Comparison of ENCODE assay signal across 26 mouse cellular contexts in the genomic region with DNA sequence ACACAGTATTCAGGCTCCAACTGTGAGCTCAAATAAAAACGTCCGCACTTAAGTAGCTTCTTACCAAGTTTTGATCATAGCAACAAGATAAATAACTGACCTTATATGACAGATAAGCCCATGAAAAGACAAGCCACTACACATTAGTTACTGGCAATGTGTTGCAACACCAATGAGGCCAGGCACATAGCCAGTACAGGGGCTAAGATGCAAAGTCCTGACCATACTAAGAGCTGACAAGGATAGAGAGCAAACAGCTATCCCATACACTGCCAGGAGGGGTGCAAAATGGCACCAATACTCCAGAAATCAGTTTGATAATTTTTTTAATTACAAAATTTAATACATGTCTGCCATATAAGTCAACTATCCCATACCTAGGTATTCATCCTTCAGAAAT.
"Had no signal": no experiment of that assay in that cellular context is flagged by ENCODE, and none has a peak within 500 bp of the region (broad histone marks: within the 10 kb centered on the region; RNA-seq: fewer than 3 reads in every experiment).

No protein-coding gene starts in this region.

- DNase-seq: gastrocnemius, adult 2 months; gastrocnemius, postnatal 10 days; gastrocnemius, postnatal 25 days; heart, adult 18-20 months; heart, postnatal 10 days; heart, postnatal 4 days; kidney, adult 11 months; kidney, adult 2 months; kidney, adult 9 months; kidney, postnatal 14 days; kidney, postnatal 36 days; layer of hippocampus, adult 9-11 months; layer of hippocampus, postnatal 36 days; liver, embryonic 13.5 days had no signal

- H3K4me2 ChIP-seq: heart, embryonic 12.5 days; hindbrain, embryonic 12.5 days; hindbrain, embryonic 14.5 days; kidney, embryonic 15.5 days; limb, embryonic 12.5 days; liver, embryonic 13.5 days; liver, embryonic 15.5 days had no signal

- H3K4me1 ChIP-seq: liver, embryonic 13.5 days; liver, embryonic 15.5 days had no signal

- H3K27me3 ChIP-seq: heart, embryonic 12.5 days; hindbrain, embryonic 12.5 days; kidney, embryonic 15.5 days; liver, embryonic 13.5 days; liver, embryonic 15.5 days had no signal

- H3K9ac ChIP-seq: heart, embryonic 12.5 days; hindbrain, embryonic 12.5 days; hindbrain, embryonic 14.5 days; kidney, embryonic 15.5 days; limb, embryonic 12.5 days; liver, embryonic 13.5 days; liver, embryonic 15.5 days had no signal

- ATAC-seq: hindbrain, embryonic 16.5 days; inflammation-experienced regulatory T-cells, adult 6 months had no signal

- H3K36me3 ChIP-seq: heart, embryonic 10.5 days; heart, embryonic 12.5 days; hindbrain, embryonic 10.5 days; hindbrain, embryonic 12.5 days; kidney, embryonic 15.5 days; limb, embryonic 10.5 days; limb, embryonic 12.5 days; liver, embryonic 13.5 days; liver, embryonic 15.5 days had no signal

- H3K9me3 ChIP-seq: heart, embryonic 10.5 days; heart, embryonic 12.5 days; hindbrain, embryonic 10.5 days; hindbrain, embryonic 12.5 days; kidney, embryonic 15.5 days; limb, embryonic 10.5 days; limb, embryonic 12.5 days; liver, embryonic 13.5 days; liver, embryonic 15.5 days had no signal

- H3K4me3 ChIP-seq: gastrocnemius, adult 2 months; heart, embryonic 10.5 days; heart, embryonic 12.5 days; hindbrain, embryonic 10.5 days; hindbrain, embryonic 12.5 days; kidney, embryonic 15.5 days; limb, embryonic 10.5 days; limb, embryonic 12.5 days; liver, embryonic 13.5 days; liver, embryonic 15.5 days had no signal

- H3K27ac ChIP-seq: gastrocnemius, adult 2 months; heart, embryonic 10.5 days; hindbrain, embryonic 10.5 days; hindbrain, embryonic 12.5 days; hindbrain, embryonic 14.5 days; kidney, embryonic 15.5 days; kidney, postnatal 0 days; limb, embryonic 10.5 days; limb, embryonic 12.5 days; liver, embryonic 13.5 days; liver, embryonic 15.5 days had no signal
